Mouse (Mus musculus) megakaryocyte, embryonic 14.5 days (primary cell): ENCODE data around the gene Vps52. TPM values are rescaled to one million over a fixed set of nuclear protein-coding genes. Genes with fewer than 3 reads are reported as not detected.
A peak's percentile ranks its signal among the peaks of the same experiment; 100 is the strongest.

ENCODE experiments used
- H3K27me3 ChIP-seq: replicated peaks from 2 replicates; pipeline ENCODE3; 2012; ENCODE audit warnings: inconsistent platforms
- H3K36me3 ChIP-seq: replicated peaks from 2 replicates; pipeline ENCODE3; 2012; ENCODE audit warnings: low read length, inconsistent platforms, mixed read lengths
- H3K4me1 ChIP-seq: 2 replicates; pipeline ENCODE4 v1.6.1; 2012; ENCODE audit warnings: inconsistent platforms
- H3K4me3 ChIP-seq: replicated peaks from 2 replicates; pipeline ENCODE3; 2012; ENCODE audit warnings: moderate library complexity, mild to moderate bottlenecking, inconsistent platforms
- H3K9me3 ChIP-seq: 2 replicates; pipeline ENCODE4 v1.6.1; 2012; ENCODE audit warnings: inconsistent platforms
- FLI1 ChIP-seq: IDR thresholded peaks from 2 replicates; pipeline ENCODE4 v1.6.1; 2012; ENCODE audit warnings: low read length, inconsistent platforms, mixed read lengths
- GATA1 ChIP-seq: IDR thresholded peaks from 3 replicates; pipeline ENCODE4 v1.6.1; 2012; ENCODE audit warnings: mixed read lengths, low read length, inconsistent platforms, borderline replicate concordance
- polyA plus RNA-seq: library from polyadenylated mRNA; stranded (reverse); fragments of >175 nt; gene quantifications from 2 replicates; pipeline ENCODE4 v1.2.3, GENCODE M21; 2012; ENCODE audit warnings: low replicate concordance; ENCODE audit not compliant: insufficient read depth

Gene Vps52
- polyA plus RNA-seq, 1 experiment, result 75.8 TPM

DNA sequence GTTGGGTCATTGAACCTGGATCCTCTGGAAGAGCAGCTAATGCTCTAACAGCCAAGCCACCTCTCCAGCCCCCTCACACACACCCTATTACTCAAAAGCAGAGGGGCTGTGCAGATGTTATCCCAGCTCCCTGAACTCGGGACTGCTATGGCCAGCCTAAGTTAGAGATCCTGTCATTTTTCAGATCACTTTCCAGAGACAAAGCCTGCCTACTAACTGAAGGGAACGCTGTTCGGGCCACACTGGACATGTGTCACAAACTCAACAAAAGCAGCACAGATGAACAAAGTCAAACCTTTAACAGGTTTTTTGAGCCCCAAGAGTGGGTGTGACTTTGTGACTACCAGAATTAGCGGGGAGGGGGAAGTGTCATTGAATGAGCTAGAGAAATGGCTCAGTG lies 2.7 kb upstream of the Vps52 start:
- TF ChIP-seq GATA1, result no peak
- TF ChIP-seq FLI1, result no peak
- peaks cover 65% of the 10 kb centered on the region for H3K36me3 ChIP-seq
- H3K27me3 ChIP-seq, result no peaks in the 10 kb centered on the region
- H3K4me1 ChIP-seq, result peaks cover 79% of the 10 kb centered on the region
- H3K9me3 ChIP-seq, result no peaks in the 10 kb centered on the region
- H3K4me3 ChIP-seq, result peak overlapping the region; percentile 78

DNA sequence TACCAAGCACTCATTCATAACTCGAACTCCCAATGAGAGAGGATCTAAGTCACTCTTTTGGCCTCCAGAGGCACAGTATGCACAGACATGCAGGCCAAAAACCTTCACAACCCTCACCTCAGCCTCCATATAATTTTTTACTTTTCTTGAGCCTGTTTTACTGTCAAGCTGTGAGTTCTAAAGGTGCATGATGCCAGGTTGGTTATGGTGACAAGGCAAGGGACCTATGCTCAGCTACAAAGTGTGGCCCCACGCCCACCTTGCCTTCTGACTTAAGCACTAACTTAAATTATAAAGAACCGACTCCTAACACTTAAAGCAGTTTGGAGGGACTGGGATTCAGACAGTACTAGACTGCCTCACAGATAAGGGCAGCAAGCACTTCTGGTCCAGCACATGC lies 2.3 kb upstream of the Vps52 start:
- Histone ChIP-seq H3K36me3 (peaks cover 65% of the 10 kb centered on the region), H3K4me1 (peaks cover 77% of the 10 kb centered on the region), H3K9me3 (no peaks in the 10 kb centered on the region), H3K4me3 (peak overlapping the region; percentile 78), H3K27me3 (no peaks in the 10 kb centered on the region)
- TF ChIP-seq FLI1, result no peak
- no peak for TF ChIP-seq GATA1

DNA sequence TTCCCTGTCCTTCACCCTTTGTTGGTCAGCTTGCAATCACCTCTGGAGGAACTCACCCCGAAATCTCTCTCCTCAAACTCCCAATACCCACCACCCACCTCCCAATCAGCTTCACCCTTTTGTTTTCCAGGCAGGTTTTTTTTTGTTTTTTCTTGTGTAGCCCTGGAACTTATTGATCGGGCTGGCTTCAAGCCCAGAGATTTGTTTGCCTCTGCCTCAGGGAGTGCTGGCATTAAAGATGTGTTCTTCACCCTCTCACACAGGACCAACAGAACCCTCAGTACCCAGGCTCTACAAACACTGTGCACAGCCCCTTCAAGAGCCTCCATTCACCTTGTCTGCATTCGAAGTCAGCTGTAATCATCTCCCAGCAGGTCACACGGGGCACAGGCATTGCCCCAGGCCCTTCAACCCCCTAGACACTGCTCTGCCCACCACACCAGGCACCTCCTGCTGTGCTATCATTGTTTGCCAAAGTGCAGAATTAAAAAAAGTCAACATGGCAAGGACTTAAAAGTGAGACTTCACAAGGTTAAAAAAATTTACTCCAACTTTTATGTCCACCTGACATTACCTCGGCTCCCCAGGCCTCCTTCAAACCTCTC lies 1.5 kb upstream of the Vps52 start:
- Histone ChIP-seq H3K27me3 (no peaks in the 10 kb centered on the region), H3K9me3 (no peaks in the 10 kb centered on the region), H3K4me3 (peak overlapping the region; percentile 98), H3K4me1 (peaks cover 70% of the 10 kb centered on the region), H3K36me3 (peaks cover 65% of the 10 kb centered on the region)
- no peak for TF ChIP-seq FLI1

DNA sequence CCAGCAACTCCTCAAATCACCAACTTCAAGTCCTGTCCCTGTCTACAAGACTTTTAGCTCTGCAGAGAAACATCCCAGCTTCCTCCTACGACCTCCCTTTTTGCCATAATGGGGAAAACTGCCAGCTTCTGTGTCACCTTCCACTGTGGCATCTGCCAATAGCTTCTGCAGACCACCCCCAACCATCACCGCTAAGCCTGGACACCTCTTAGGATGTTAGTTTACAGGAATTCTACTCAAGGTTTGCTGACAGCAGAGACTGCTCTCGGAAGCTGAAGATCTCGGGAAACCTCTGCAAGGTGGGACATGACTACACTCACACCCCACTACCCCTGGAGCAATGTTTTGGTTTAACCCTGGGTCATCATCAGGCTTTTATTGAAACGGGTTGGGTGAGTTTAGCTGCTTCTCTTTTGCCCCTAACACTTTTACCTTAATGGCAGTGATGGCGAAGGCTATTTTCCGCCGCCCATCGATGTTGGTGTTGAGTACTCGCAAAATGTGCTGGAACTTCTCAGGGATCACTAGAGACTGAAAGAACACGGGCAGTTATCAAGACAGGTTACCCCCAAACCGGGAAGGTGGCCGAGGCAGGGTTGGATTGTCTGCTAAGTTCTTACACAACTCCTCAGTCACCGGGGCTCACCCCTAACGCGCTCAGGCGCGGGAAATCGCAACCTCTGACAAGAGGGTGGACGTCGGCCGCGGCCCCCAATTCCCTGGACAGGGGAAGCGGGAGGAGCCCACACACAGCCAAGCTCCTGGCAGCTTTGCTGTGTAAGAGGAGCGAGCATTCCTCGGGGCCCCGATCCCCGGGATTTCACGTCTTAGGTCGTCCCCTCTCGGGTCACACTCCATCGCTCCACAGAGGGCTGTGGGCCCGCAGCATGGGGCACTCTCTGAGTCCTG lies 712 bp upstream of the Vps52 start:
- no peaks in the 10 kb centered on the region for H3K9me3 ChIP-seq
- H3K4me3 ChIP-seq, result peak overlapping the region; percentile 98
- TF ChIP-seq GATA1 (no peak), FLI1 (no peak)
- peaks cover 66% of the 10 kb centered on the region for H3K4me1 ChIP-seq
- no peaks in the 10 kb centered on the region for H3K27me3 ChIP-seq
- peaks cover 65% of the 10 kb centered on the region for H3K36me3 ChIP-seq

DNA sequence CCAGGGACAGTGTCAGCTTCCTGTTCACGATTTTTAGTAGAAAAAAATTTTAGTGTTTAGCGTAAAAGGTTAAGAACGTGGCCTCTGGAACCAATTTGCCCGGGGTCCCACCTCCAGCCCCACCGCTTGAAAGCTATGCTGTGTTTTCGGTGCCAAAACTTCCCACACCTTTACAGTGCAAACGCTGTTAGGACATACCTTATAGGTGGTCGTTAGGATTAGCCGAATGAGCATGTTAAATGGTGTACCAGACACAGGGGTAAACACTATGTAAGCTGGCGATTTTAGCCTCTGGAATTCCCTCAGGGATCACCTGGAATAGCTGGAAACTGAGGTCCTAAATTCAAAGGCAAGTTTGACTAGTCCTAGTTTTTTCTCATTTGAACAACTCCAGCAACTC lies 724 bp downstream of the Vps52 start:
- Histone ChIP-seq H3K9me3 (no peaks in the 10 kb centered on the region), H3K36me3 (peaks cover 70% of the 10 kb centered on the region), H3K4me1 (peaks cover 51% of the 10 kb centered on the region), H3K4me3 (peak overlapping the region; percentile 98), H3K27me3 (no peaks in the 10 kb centered on the region)
- no peak for TF ChIP-seq FLI1

DNA sequence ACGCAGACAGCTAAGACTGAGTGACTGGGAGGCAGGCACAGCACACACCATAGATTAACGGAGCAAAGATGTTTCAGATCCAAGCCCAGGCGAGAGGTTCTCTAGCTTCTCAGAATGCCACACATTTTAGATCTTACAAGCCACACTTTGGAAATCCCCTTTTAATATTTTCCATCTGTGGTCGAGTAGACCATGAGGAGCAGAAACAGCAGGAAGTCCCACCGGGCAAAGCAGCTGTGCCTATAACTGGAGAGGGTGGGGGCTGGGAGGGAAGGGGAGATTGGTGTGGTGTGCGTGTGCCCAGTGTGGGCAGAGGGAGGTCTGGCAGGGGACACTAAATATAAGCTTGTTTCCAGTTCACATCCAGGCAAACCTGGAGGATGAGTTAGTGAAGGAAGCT lies 1.9 kb downstream of the Vps52 start:
- no peaks in the 10 kb centered on the region for H3K27me3 ChIP-seq
- peaks cover 40% of the 10 kb centered on the region for H3K4me1 ChIP-seq
- H3K36me3 ChIP-seq, result peaks cover 67% of the 10 kb centered on the region
- H3K4me3 ChIP-seq, result no peak overlapping the region
- no peaks in the 10 kb centered on the region for H3K9me3 ChIP-seq
- TF ChIP-seq GATA1 (no peak), FLI1 (no peak)

DNA sequence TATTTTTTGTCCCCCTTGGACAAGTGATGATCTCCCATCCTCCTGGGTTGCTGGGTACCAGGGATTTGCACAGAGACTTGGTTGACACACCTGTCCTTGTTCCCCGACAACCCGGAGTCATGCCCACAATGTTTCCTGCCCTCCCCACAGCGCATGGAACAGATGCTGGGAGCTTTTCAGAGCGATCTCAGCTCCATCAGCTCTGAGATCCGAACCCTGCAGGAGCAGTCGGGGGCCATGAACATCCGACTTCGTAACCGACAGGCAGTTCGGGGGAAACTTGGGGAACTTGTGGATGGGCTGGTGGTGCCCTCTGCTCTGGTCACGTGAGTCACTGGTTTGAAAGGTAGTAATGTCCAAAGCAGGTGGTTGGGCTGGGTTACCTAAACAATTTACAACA lies 2.8 kb downstream of the Vps52 start:
- TF ChIP-seq FLI1 (no peak), GATA1 (no peak)
- Histone ChIP-seq H3K4me1 (peaks cover 30% of the 10 kb centered on the region), H3K27me3 (no peaks in the 10 kb centered on the region), H3K9me3 (no peaks in the 10 kb centered on the region), H3K4me3 (no peak overlapping the region), H3K36me3 (peaks cover 67% of the 10 kb centered on the region)

DNA sequence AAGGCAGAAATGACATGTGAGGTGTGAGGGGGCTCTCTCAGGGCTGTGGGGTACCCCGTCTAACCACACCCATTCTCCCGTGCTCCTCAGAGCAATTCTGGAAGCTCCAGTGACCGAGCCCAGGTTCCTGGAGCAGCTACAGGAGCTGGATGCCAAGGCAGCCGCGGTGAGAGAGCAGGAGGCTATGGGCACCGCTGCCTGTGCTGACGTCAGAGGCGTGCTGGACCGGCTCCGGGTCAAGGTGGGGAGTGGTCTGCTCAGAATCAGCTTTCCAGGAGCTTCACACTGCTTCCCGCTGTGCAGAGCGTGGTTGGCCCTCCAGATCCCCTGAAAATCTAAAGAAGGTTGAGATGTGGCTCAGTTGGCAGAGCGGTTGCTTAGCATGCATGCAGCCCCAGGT lies 3.5 kb downstream of the Vps52 start:
- Histone ChIP-seq H3K9me3 (no peaks in the 10 kb centered on the region), H3K4me1 (peaks cover 27% of the 10 kb centered on the region), H3K4me3 (no peak overlapping the region), H3K27me3 (no peaks in the 10 kb centered on the region), H3K36me3 (peaks cover 63% of the 10 kb centered on the region)
- TF ChIP-seq GATA1, result no peak
- no peak for TF ChIP-seq FLI1

DNA sequence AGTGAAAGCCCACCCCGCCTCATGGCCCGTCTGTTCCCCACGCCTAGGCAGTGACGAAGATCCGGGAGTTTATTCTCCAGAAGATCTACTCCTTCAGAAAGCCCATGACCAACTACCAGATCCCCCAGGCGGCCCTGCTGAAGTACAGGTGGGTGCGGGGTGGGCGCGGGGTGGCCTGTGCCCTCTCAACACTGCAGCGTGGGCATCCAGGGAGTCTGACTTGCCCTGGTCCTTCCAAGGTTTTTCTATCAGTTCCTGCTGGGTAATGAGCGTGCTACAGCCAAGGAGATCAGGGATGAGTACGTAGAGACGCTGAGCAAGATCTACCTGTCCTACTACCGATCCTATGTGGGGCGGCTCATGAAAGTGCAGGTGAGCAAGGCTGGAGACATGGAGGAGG lies 4.3 kb downstream of the Vps52 start:
- Histone ChIP-seq H3K4me1 (peaks cover 19% of the 10 kb centered on the region), H3K4me3 (no peak overlapping the region), H3K27me3 (no peaks in the 10 kb centered on the region), H3K9me3 (no peaks in the 10 kb centered on the region), H3K36me3 (peaks cover 61% of the 10 kb centered on the region)
- no peak for TF ChIP-seq GATA1
- no peak for TF ChIP-seq FLI1

DNA sequence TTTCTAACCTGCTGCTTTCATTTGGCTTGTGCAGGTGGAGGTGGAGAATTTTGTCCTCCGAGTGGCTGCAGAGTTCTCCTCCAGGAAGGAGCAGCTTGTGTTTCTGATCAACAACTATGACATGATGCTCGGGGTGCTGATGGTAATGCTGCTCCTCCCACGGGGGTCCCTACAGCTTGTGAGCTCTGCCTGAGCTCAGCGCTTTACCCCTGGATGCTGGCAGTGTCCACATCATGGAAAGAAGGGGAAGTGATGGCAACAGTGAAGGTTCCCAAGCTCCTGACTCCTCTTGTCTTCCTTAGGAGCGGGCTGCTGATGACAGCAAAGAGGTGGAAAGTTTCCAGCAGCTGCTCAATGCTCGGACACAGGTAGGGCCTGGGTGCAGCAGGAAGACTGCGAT lies 7.3 kb downstream of the Vps52 start:
- no peak for TF ChIP-seq GATA1
- TF ChIP-seq FLI1, result no peak
- peaks cover 6% of the 10 kb centered on the region for H3K4me1 ChIP-seq
- peaks cover 2% of the 10 kb centered on the region for H3K27me3 ChIP-seq
- H3K36me3 ChIP-seq, result peaks cover 72% of the 10 kb centered on the region
- no peaks in the 10 kb centered on the region for H3K9me3 ChIP-seq
- H3K4me3 ChIP-seq, result no peak overlapping the region
